Mouse (Mus musculus): ENCODE results near the gene Oasl1. TPM values are rescaled to one million over a fixed set of nuclear protein-coding genes. Genes with fewer than 3 reads are reported as not detected.
A peak's percentile ranks its signal among the peaks of the same experiment; 100 is the strongest.
"Not testable (repeated sequence)": the region's sequence is repeated elsewhere in the genome, so short reads cannot be mapped to it uniquely, and the experiment has no call there.

Gene Oasl1
- total RNA-seq (2022): not detected

DNA sequence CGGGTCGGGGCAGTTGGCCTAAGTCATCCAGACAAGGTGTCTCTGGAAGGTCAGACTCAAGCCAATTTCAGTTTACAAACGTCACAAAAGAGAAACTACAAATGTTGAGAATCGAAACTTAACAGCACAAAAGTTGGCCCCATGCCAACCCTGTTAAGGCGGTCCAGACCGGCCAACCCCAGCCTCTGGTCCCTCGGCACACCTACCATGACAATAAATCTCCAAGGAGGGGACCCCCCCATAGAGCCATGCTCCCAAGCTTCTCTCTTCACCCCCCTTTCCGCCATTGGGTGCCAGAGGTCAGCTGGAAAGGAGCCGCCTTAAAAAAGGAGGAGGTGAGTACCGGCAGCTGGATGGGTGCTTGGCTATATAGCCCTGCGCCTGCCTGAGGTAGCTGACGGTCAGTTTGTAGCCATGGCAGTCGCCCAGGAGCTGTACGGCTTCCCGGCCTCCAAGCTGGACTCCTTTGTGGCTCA lies at the start of gene Oasl1:
Gene Oasl1 (plus strand): TSS at position 243 of the 476 bp plus-strand sequence.
- DNase-seq (ENCODE audit: low spot score in 2 of 2): peak; percentile 26 to 46

DNA sequence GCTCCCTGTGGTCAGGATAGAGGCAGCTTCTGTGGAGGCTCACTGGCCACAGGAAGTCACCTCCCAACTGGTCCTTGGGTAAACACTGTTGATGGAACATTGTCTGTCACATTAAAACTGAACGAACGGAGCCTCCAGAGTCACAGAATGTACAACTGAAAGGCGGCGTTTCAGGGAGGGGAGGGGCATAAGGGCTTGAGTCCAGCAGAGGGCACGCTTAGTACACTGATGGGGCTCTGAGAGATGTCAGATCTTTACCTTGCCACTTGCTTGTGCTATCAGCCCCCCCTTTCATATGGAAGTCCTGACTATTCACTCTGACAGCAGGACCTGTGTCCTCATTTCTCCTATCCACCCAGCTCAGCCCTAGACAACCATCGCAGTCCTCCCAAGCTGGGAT lies 47.2 kb upstream of the Oasl1 start:
- DNase-seq (ENCODE audit: low spot score in 2 of 2): no peak

DNA sequence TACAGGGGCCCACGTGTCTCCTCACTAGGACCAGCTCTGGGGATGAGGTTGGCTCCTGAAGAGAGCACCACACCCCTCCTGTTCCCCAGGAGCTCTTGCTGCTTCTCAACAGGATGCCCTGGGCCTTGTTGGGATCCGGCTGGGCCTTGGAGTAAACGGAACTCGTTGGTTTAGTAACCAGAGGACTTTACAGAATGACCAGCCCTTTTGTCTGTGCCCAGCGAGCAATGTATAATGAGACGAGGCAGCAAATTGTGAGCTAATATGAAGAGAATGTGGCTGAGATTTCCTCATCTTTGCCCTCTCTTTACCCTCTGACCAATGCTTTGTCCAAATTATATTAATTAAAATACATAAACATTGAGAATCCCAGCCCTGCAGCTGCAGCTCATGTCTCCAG lies 46.7 kb upstream of the Oasl1 start:
- no peak for DNase-seq (ENCODE audit: low spot score in 2 of 2)

DNA sequence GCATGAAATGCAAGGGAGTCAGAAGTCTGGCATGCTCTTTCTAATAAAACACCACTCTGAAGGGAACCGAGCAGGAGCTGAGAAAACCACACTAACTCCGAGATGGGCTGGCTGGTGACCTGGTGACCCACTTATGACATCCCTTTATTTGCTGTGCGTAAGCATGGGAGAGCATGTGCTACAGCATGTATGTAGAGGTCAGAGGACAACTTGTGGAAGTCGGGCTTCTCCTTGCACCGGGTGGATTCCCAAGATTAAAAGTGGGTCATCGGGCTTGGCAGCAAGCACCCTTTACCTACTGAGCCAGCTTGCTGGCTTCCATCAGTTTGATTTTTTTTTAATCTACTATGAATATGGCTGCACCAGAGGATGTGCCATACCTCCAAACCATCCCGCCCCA lies 45.6 kb upstream of the Oasl1 start:
- no peak for DNase-seq (ENCODE audit: low spot score in 2 of 2)

DNA sequence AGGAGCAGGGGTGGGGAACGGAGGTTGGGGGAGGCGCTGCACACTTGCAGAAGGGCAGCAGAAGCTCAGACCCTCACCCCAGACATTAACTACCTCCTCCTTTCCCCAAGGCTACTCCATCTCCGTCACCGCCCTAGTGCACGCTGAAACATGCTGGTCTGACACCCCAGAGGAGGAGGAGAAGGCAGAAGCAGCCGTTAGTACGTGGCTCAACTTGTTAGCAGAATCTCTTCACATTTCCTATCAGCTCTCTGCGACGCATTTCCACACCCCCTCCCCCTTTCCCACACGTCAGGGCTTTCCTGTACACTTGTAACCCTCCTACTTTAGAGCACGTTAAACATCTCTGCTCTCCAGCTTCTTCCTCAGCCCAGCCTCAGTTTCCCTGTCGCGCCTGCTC lies 43.6 kb upstream of the Oasl1 start:
- DNase-seq (ENCODE audit: low spot score in 2 of 2): no peak

DNA sequence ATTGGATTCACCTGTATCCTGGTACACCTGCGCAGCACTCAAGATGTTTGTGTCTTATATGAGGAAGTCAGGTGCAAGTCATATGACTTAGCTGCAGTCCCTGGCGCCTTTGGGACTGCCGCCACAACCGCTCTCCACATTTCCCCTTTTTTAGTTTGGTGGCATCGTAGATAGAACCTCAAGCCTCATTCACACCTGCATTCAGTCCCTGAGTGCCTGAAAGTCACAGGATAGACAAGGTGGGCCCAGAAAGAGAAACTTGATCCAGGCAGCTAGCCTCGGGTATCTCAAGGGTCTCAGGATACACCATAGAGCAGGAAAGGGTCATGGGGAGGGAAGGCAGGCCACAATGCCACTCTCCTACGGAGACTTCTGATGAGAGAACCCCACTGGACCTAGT lies 40.7 kb upstream of the Oasl1 start:
- not testable (repeated sequence) for DNase-seq (ENCODE audit: low spot score in 2 of 2)

DNA sequence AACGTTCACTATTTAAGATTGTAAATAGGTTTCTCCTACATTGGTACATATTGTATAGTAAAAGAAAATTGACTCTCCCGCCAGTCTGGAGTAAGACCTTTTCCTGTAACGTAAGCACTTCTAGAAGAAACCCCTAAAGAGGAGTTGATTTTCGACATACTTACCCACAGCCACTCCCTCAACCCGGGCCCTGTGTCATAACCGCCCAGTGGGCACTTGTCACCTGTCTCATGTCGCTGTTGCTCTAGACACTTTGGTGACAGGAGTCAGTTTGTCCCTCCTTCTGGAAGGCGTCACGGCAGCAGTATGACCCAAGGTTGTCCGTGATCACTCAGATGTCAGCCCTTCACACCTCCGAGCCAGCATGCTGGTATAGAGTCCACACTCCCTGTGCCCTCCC lies 40.0 kb upstream of the Oasl1 start:
- no peak for DNase-seq (ENCODE audit: low spot score in 2 of 2)

DNA sequence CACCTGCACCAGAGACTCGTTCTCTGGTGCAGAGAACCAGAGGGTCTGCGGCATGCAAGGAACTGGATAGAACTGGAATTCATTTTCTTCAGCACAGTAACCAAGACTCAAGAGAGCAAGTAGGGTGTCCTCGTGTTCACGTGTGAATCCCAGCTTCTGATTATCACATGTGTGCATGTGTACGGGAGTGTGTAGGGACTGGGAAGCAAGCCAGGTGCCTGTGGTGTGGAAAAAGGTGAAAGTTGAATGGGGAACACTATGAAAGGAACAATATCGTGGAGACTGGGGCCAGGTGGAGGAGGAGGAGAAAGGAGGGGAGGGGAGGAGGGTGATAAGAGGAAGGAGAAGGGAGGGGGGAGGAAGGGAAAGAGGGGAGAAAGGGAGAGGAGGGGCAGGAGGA lies 36.2 kb upstream of the Oasl1 start:
- DNase-seq (ENCODE audit: low spot score in 2 of 2): no peak

DNA sequence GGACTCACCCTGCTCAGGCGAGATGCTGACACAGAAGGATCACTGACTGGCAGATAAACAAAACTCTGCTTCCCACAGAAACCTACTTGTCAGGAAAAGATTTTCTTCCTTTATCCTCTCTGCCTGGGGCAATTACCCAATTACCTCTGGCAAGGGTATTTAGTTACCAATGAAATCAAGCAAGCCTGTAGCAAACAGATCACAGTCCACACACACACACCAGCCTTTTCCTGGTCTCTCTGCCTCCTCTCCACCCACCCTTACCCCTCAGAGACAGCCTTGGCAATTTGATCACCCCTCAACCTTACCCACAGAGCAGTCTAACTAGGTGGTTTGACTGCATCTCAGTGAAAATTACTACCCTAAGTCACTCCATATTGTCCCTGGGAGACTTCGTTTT lies 34.0 kb upstream of the Oasl1 start:
- no peak for DNase-seq (ENCODE audit: low spot score in 2 of 2)

- DNase-seq (ENCODE audit: low spot score in 2 of 2): no peak
Measured at GRCm38 (mm10) chr5:114895542-114895941, 27.5 kb upstream of the Oasl1 start.

GRCm38 (mm10) chr5:114896688-114897373 lies 26.2 kb upstream of the Oasl1 start, which contains the start of gene Oasl2:
Gene Oasl2 (plus strand): TSS chr5:114896936.
- no peak for DNase-seq (ENCODE audit: low spot score in 2 of 2)

GRCm38 (mm10) chr5:114897374-114897793 lies 25.7 kb upstream of the Oasl1 start:
- peak in 1 of 2 experiments; percentile 5 for DNase-seq (ENCODE audit: low spot score in 2 of 2)

- DNase-seq (ENCODE audit: low spot score in 2 of 2): no peak
Measured at GRCm38 (mm10) chr5:114898857-114899256, 24.2 kb upstream of the Oasl1 start.

GRCm38 (mm10) chr5:114902413-114902812 lies 20.6 kb upstream of the Oasl1 start:
- DNase-seq (ENCODE audit: low spot score in 2 of 2): no peak

GRCm38 (mm10) chr5:114908598-114909305 lies 14.3 kb upstream of the Oasl1 start:
- DNase-seq (ENCODE audit: low spot score in 2 of 2): no peak

GRCm38 (mm10) chr5:114913686-114914085 lies 9.4 kb upstream of the Oasl1 start:
- DNase-seq (ENCODE audit: low spot score in 2 of 2): no peak

DNA sequence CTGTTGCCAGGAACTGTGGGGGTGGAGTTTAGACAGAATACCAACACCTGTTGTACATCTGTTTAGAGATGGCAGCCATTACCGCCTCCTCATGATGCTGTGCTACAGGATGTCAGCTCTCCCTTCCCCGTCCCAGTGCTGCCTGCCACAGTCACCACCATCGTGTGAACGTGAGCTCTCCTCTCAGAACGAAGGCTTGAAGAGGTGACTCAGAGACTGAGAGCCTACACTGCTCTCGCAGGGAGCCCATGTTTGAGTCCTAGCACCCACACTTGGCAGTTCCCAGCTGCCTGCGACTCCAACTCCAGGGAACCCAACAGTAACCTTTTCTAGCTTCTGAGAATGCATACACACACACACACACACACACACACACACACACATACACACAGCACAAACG lies 8.2 kb upstream of the Oasl1 start:
- no peak for DNase-seq (ENCODE audit: low spot score in 2 of 2)

DNA sequence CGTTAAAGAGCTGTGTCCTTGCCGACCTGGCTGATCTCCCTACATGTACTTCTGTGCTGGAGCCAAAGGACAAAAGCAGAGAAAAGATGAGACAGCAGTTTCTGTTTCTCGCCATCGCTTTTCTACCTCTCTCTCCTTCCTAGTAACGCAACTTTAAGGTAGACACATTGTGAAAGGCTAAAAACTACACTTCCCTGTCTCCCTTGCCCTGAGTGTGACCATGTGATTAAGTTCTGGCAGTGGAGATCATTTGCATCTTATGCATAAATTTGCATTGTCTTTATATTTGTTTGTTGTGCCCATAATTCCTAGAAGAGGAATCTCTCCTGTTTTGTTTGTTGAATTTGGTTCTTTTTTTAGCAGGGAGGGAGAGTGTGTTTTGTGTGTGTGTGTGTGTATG lies 7.2 kb upstream of the Oasl1 start:
- no peak for DNase-seq (ENCODE audit: low spot score in 2 of 2)

GRCm38 (mm10) chr5:114916777-114917176 lies 6.3 kb upstream of the Oasl1 start:
- DNase-seq (ENCODE audit: low spot score in 2 of 2): no peak

DNA sequence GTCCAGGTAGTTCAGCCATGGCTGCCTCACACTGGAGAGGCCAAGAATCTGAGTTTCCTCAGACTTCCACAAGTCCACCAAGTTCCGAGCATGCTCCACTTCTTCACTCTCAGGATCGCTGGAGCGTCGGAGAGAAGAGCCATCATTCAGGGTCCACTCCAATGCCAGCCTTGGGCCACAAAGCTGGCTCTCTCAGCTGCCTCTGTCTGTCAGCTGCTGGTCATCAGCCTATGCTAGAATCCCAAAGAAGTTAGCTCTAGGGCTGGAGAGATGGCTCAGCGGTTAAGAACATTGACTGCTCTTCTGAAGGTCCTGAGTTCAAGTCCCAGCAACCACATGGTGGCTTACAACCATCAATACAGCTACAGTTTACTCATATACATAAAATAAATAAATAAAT lies 5.7 kb upstream of the Oasl1 start:
- not testable (repeated sequence) for DNase-seq (ENCODE audit: low spot score in 2 of 2)

DNA sequence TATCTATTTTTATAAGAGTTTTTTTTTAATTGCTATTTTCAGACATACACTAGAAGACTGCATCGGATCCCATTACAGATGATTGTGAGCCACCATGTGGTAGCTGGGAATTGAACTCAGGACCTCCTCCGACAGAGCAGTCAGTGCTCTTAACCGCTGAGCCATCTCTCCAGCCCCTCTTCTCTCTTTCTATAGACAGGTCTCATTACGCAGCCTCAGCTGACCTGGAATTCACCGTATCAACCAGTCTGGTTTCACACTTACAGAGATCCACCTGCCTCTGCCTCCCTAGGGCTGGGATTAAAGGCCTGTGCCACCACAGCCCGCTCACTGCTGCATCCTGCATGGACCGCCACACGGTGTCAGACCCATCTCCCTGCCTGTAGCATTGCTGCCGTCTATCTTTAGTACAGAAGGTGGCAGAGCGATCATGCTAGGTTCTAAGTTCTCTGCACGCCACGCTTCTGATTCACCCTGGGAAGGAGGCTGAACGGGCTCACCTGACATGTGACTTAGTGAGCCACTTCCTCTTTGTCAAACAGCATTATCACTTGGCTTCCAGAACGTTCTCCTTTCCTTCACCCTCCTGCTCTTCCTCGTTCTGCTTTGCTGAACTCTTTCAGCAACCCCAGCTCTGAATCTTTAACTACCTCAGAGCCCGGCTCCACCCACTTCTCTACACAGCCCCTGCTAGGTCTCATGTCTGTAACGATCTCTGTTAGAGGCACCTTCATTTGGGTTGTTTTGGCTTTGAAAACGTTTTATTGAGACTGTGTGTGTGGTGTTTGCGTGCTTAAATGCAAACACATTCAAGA lies 1.3 kb upstream of the Oasl1 start:
- no peak for DNase-seq (ENCODE audit: low spot score in 2 of 2)

DNA sequence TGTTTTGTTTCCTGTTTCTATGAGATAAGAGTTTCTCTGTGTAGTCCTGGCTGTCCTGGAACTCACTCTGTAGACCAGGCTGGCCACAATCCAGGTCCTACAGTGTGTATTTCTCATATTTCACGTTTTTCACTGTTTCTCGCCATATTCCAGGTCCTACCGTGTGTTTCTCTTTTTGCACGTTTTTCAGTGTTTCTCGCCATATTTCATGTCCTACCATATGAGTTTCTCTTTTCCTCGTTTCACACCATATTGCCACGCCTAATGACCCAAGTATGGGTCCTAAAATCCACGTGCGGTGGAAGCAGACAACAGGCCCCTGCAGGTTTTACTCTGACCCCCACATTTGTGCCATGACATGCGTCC lies 691 bp upstream of the Oasl1 start:
- no peak for DNase-seq (ENCODE audit: low spot score in 2 of 2)
